Mouse (Mus musculus) brain, embryonic 14.5 days (tissue): ENCODE measurements at regions not wholly inside any gene's neighbourhood (a gene's known extent, or its start where the extent isn't known, plus 50 kb on each side); places are given as distances from the start of the nearest gene placed in this dataset.

Experiments
- DNase-seq: peaks from one replicate; pipeline ENCODE4 v3.0.0-alpha.2; 2011; ENCODE audit warnings: low read depth
- CTCF ChIP-seq: fragments of 200-500 bp; IDR thresholded peaks from 2 replicates; pipeline ENCODE4 v1.5.1; 2012; ENCODE audit warnings: inconsistent platforms, mild to moderate bottlenecking, moderate library complexity, borderline replicate concordance; ENCODE audit not compliant: insufficient read depth, insufficient read length; ENCODE audit errors: extremely low read depth
- POLR2A ChIP-seq: fragments of 200-500 bp; IDR thresholded peaks from 2 replicates; pipeline ENCODE4 v1.6.1; 2012; ENCODE audit warnings: mild to moderate bottlenecking, inconsistent platforms, borderline replicate concordance; ENCODE audit not compliant: poor library complexity, insufficient read depth, insufficient read length, severe bottlenecking; ENCODE audit errors: extremely low read depth

GRCm38 (mm10) chr8:6140090-6140489, 1034.9 kb upstream of the Slc10a2 start:
- TF ChIP-seq CTCF (no peak), POLR2A (no peak)
- no peak for DNase-seq

- DNase-seq: peak; percentile 5
- TF ChIP-seq CTCF (no peak), POLR2A (no peak)
Observed at GRCm38 (mm10) chr8:6139171-6139570, 1034.0 kb upstream of the Slc10a2 start.

GRCm38 (mm10) chr8:6132243-6132751, 1027.1 kb upstream of the Slc10a2 start:
- DNase-seq: peak; percentile 83

GRCm38 (mm10) chr8:6125265-6125664, 1020.1 kb upstream of the Slc10a2 start:
- TF ChIP-seq POLR2A (no peak), CTCF (no peak)
- DNase-seq: no peak

More at GRCm38 (mm10) chr8:6132243-6132751, 1027.1 kb upstream of the Slc10a2 start:
- TF ChIP-seq POLR2A (no peak), CTCF (no peak)

- no peak for TF ChIP-seq CTCF
- TF ChIP-seq POLR2A: no peak
- peak; percentile 23 for DNase-seq
Observed at GRCm38 (mm10) chr8:6119506-6119905, 1014.4 kb upstream of the Slc10a2 start.

- no peak for TF ChIP-seq CTCF
- no peak for TF ChIP-seq POLR2A
- DNase-seq: no peak
Observed at GRCm38 (mm10) chr8:6111351-6111750, 1006.2 kb upstream of the Slc10a2 start.

GRCm38 (mm10) chr8:6090028-6090427, 984.9 kb upstream of the Slc10a2 start:
- no peak for TF ChIP-seq POLR2A
- no peak for TF ChIP-seq CTCF

GRCm38 (mm10) chr8:6043939-6044577, 938.9 kb upstream of the Slc10a2 start:
- DNase-seq: peak; percentile 94
- TF ChIP-seq CTCF (peak; percentile 62), POLR2A (no peak)

More at GRCm38 (mm10) chr8:6090028-6090427, 984.9 kb upstream of the Slc10a2 start:
- peak; percentile 72 for DNase-seq

- TF ChIP-seq POLR2A (no peak), CTCF (no peak)
- DNase-seq: peak; percentile 35
Observed at GRCm38 (mm10) chr8:6012206-6012605, 907.1 kb upstream of the Slc10a2 start.

- TF ChIP-seq POLR2A: no peak
- DNase-seq: no peak
Observed at GRCm38 (mm10) chr8:6011182-6011581, 906.0 kb upstream of the Slc10a2 start.

GRCm38 (mm10) chr8:6010712-6011111, 905.6 kb upstream of the Slc10a2 start:
- TF ChIP-seq CTCF (no peak), POLR2A (no peak)
- no peak for DNase-seq

GRCm38 (mm10) chr8:6002612-6003011, 897.5 kb upstream of the Slc10a2 start:
- TF ChIP-seq POLR2A: no peak
- TF ChIP-seq CTCF: no peak
- DNase-seq: peak; percentile 48
